Mouse (Mus musculus) c-Kit-negative CD71-positive TER-119-positive erythroid progenitor cells, embryonic 14.5 days (primary cell): Measurements from ENCODE around the gene Mcpt2.
"Not testable (repeated sequence)": the region's sequence is repeated elsewhere in the genome, so short reads cannot be mapped to it uniquely, and the experiment has no call there.

Experiments
- DNase-seq: peaks from one replicate; pipeline ENCODE4 v3.0.0-alpha.2; 2013; ENCODE audit warnings: low read depth, low spot score

The Mcpt2 gene

DNA sequence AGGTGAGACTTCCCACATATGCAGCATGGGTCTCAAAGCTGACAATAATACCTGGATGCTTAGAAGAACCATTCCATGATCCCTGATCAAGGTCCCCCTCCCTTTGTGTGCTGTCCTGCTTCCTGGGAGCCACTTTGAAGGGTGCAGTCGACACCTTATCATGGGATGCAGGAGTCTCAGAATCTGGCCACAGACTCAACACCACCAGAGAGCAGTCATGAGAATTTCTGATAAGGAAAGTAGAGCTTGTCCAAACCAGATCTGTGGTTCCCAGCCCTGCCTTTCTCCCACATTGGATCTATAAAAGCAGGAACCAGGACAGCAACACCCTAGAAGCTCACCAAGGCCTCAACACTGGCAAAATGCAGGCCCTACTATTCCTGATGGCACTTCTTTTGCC is at the start of gene Mcpt2:
Gene Mcpt2 (plus strand): TSS at position 250 of the 400 bp plus-strand sequence.
- not testable (repeated sequence) for DNase-seq

DNA sequence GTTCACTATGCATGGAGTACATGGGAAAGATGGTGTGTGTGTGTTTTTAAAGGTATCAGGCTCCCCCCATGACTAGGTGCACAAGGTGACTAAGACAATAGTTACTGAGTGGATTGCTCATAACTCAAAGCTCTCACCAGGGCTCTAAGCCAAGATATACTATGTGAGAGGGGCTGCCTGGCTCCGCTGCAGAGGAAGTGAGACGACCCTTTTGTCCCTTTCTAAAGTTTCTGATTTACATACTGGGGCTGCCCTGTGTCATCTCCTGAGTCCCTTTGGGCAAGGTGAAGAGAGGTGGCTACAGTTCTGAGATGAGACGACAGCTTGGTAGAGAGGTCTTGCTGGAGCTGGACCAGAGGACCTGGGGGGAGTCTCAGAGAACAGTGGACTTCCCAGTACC is 28.7 kb upstream of the Mcpt2 start:
- DNase-seq = no peak

DNA sequence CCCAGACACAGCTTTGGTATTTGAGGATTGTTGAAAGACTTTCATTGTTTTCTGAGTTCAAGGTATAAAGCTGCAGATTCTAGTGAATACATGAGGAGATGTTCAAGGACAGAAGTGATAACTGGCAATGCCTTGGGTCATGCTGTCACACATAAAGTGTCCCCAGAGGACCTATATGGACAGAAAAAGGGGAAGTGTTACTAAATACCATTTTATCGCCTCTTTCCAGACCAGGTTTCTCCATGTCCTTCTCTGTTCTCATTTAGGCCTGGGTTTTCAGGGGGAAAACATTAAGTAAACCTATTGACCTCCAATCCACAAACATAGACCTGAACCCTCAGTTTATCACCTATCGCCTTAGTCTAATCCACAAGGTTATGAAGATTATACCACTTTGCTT is 27.9 kb upstream of the Mcpt2 start:
- no peak for DNase-seq

GRCm38 (mm10) chr14:56017671-56018070 is 24.2 kb upstream of the Mcpt2 start, which contains the start of gene Mcpt1:
Gene Mcpt1, plus strand, starts transcription at chr14:56017971.
- DNase-seq = not testable (repeated sequence)

GRCm38 (mm10) chr14:56019446-56019845 is 22.4 kb upstream of the Mcpt2 start:
- no peak for DNase-seq

- peak; percentile 33 for DNase-seq
These were observed 20.5 kb upstream of the Mcpt2 start for GRCm38 (mm10) chr14:56021305-56021704.

DNA sequence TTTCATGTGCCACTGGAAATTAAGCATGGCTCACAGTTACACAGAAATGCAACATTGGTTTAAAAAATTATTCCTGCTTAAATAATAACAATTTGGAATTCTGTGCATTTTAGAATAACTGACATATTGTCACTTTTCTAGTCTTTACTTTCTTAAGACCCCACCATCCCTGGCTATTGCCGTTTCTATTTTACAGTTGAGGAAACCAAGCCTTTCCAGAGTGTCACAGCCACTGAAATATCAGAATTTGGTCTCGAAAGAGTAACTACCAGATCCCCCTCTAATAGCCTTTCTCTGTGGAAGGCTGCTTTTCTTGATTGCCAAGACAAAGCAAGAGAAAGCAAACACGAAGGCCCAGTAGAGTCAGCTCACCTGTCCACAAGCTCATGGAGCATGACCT is 11.4 kb upstream of the Mcpt2 start, which contains the start of gene Mcpt9:
Gene Mcpt9 (minus strand): TSS at position 101 of the 400 bp plus-strand sequence.
- DNase-seq = not testable (repeated sequence)

- no peak for DNase-seq
These were observed 7.4 kb upstream of the Mcpt2 start for GRCm38 (mm10) chr14:56034433-56034832.

DNA sequence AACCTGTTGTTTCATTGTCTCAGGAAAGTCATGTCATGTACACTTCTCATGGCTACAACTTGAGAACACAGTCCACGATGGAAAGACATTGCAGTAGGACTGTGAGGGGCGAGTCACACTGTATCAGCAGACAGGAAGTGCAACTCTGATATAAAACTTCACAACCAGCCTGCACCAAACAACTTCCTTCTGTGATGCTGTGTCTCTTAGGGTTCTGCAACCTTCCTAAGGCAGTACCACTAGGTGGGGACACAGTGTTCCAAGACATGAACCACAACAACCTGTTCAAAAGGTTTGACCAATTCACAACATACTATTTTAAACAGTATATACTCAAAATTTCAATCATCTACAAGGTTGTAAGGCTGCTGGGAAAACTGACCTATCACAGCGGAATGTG is 13.6 kb downstream of the Mcpt2 start:
- no peak for DNase-seq

GRCm38 (mm10) chr14:56057722-56058121 is 15.9 kb downstream of the Mcpt2 start:
- no peak for DNase-seq

DNA sequence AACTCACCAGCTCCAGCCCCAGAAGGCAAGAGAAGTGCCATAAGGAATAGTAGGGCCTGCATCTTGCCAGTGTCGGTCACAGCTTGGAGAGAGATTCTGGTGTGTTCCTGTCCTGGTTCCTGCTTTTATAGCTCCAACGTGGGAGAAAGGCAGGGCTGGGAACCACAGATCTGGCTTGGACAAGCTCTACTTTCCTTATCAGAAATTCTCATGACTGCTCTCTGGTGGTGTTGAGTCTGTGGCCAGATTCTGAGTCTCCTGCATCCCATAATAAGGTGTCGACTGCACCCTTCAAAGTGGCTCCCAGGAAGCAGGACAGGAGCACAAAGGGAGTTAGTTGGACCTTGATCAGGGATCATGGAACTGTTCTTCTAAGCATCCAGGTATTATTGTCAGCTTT is 20.4 kb downstream of the Mcpt2 start, which contains the start of gene Mcpt4:
Gene Mcpt4 (minus strand): TSS at position 101 of the 400 bp plus-strand sequence.
- not testable (repeated sequence) for DNase-seq

DNA sequence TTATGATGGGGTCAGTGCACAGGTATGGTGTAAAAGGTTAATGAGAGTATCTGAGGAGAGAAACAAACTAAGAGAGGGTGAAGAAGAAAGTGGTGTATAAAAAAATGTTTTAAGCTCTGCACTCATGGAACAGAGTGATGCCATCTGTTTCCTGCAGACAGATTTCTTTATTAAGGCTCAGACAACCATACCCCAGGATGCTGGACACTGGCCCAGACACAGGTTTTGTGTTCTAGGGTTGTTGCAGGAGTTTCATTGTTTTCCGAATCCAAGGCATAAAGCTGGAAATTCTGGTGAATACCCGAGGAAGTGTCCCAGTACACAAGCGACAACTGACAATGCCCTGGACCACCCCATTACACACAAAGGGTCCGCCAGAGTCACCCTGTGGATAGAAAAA is 40.2 kb downstream of the Mcpt2 start:
- no peak for DNase-seq

DNA sequence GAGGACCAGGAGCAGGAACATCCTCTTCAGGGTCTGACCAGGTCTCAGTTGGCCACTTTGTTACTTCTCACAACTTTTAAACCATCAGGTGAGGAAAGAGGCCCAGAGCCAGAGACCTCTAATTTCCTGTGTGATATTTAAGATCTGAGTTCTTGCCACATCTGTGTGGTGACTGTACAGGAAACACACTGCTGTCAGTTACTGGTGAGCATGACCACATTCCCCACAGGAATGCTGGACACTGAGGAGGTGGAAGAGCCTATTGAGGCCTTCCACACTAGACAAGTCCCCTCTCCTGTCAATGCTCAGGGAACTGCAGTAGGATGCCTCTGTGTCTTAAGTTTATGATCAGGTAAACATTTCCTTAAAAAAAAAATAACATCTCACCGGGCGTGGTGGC is 43.3 kb downstream of the Mcpt2 start, which contains the start of gene Mcpt8:
Gene Mcpt8 (minus strand): TSS at position 107 of the 400 bp plus-strand sequence.
- DNase-seq = no peak

DNA sequence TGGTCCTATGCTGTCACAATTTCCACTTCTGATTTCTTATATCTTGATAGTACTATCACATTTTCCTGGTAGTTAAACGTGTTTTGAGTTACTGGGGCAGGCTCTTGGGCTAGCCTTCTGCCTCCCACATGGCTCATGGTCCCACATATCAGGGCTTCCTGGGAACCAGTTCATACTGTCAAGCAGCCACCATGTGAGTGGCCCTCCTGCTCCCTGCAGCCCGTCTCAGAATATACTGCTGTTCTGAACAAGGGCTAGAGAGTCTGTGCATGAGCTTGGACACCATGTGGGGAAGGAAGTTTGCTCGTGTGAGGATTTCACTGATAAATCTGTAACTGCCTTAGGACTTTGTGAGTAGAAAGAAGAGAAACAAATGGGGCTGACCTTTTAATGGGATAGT is 44.9 kb downstream of the Mcpt2 start:
- DNase-seq = no peak

GRCm38 (mm10) chr14:56093353-56093752 is 51.5 kb downstream of the Mcpt2 start:
- no peak for DNase-seq
